Mouse (Mus musculus) left cerebral cortex, postnatal 14 days (tissue): ENCODE results near the gene Kcnh5. TPM values are rescaled to one million over a fixed set of nuclear protein-coding genes. Genes with fewer than 3 reads are reported as not detected.

Experiments used
- total RNA-seq, 2 experiments: library from RNA; stranded (reverse); gene quantifications; 2 replicates each; pipeline ENCODE4 v1.2.3; 2021

Gene Kcnh5
- total RNA-seq, 2 experiments from 2014 or later: 77.5 to 111 TPM

Other genes with a start within 250 kb of the Kcnh5 start
- gene Rhoj, start 131.0 kb upstream of the Kcnh5 start, total RNA-seq: 1 to 10 TPM; 6.8 to 8.5 TPM
- not detected for gene Gphb5, start 239.4 kb upstream of the Kcnh5 start, total RNA-seq